Mouse (Mus musculus) kidney, postnatal 0 days (tissue): ENCODE results near the gene Creb3l1. TPM values are rescaled to one million over a fixed set of nuclear protein-coding genes. Genes with fewer than 3 reads are reported as not detected.

ENCODE experiments used
- ATAC-seq: fragments of 200-750 bp; cut with Nextera tagmentation; replicated peaks from 2 replicates; pipeline ENCODE4 v1.8.0; 2017; ENCODE audit warnings: low read depth, moderate number of reproducible peaks, moderate TSS enrichment, moderate library complexity; ENCODE audit not compliant: low FRiP score
- DNase-seq: peaks from one replicate; pipeline ENCODE4 v3.0.0-alpha.2; 2016; ENCODE audit warnings: low spot score
- H3K27ac ChIP-seq: fragments of 300-500 bp; sonication (generic); 2 replicates; pipeline ENCODE4 v1.5.1; 2014; ENCODE audit warnings: mild to moderate bottlenecking
- H3K27me3 ChIP-seq: fragments of 300-500 bp; sonication (generic); 2 replicates; pipeline ENCODE4 v1.6.1; 2014; ENCODE audit warnings: low read length, mixed read lengths; ENCODE audit not compliant: insufficient read depth
- H3K36me3 ChIP-seq: fragments of 300-500 bp; sonication (generic); 2 replicates; pipeline ENCODE4 v1.6.1; 2014; ENCODE audit warnings: low read length, mixed read lengths; ENCODE audit not compliant: insufficient read depth
- H3K4me1 ChIP-seq: fragments of 300-500 bp; sonication (generic); replicated peaks from 2 replicates; pipeline ENCODE4 v1.6.1; 2014; ENCODE audit warnings: antibody characterized with exemption, low read length, mixed read lengths; ENCODE audit not compliant: insufficient read depth
- H3K4me2 ChIP-seq: fragments of 300-500 bp; sonication (generic); 2 replicates; pipeline ENCODE4 v1.6.1; 2014; ENCODE audit warnings: mild to moderate bottlenecking, low read length, moderate library complexity, mixed read lengths
- H3K4me3 ChIP-seq: fragments of 300-500 bp; sonication (generic); replicated peaks from 2 replicates; pipeline ENCODE4 v1.5.1; 2014; ENCODE audit warnings: low read depth, low read length
- H3K9ac ChIP-seq: fragments of 300-500 bp; sonication (generic); 2 replicates; pipeline ENCODE4 v1.6.1; 2014; ENCODE audit warnings: low read depth, low read length
- H3K9me3 ChIP-seq: fragments of 300-500 bp; sonication (generic); replicated peaks from 2 replicates; pipeline ENCODE4 v1.6.1; 2016; ENCODE audit warnings: low read length, inconsistent platforms, mixed read lengths
- CTCF ChIP-seq: IDR thresholded peaks from 2 replicates; pipeline ENCODE4 v1.5.1; 2016; ENCODE audit warnings: antibody characterized with exemption, low read depth, mild to moderate bottlenecking, moderate library complexity
- WGBS: fragments of 180-500 bp; shearing (Covaris S2); extraction: QIAGEN DNeasy Blood & Tissue Kit; methylation state at CpG from one replicate; pipeline ENCODE4 v1.1.7; 2014; 5-methylcytosine and 5-hydroxymethylcytosine counted together
- polyA plus RNA-seq: library from polyadenylated mRNA; unstranded; fragments of >200 nt; fragmentation: Nextera tagmentation; extraction: Ambion mirVana; gene quantifications from 2 replicates; pipeline ENCODE4 v1.2.1, GENCODE M21; 2015

The Creb3l1 gene
- polyA plus RNA-seq, 1 experiment from 2014 or later = 9.3 TPM

DNA sequence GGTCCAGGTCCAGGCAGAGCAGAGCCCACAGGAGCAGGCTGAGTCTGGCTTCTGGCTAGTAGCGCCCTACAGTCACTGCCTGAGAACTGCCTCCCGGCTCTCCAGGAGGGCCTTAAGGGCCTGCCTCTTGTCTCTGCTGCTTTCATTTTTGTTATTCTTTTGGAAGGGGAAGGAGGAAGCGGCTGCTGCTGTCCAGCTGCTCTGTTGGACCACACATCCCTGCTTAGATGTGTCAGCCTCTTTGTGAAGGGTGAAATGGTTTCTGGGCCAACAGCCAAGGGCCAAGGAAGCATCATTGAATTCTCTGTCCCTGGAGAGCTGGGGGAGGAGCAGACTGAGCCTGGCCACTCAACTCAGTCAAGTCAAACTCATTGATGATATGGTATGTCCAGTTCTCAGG, 7.3 kb downstream of the Creb3l1 start:
- peak; percentile 92 for DNase-seq
- Histone ChIP-seq H3K9me3 (no peaks in the 10 kb centered on the region), H3K27ac (peak overlapping the region; percentile 55; the same call in 1 of the 2 replicates), H3K4me3 (no peak overlapping the region), H3K4me2 (no peak overlapping the region), H3K4me1 (peaks cover 36% of the 10 kb centered on the region), H3K9ac (no peak overlapping the region), H3K27me3 (no peaks in the 10 kb centered on the region), H3K36me3 (no peaks in the 10 kb centered on the region)
- WGBS = 22% methylated on average over 3 of the region's 3 CpGs
- no peak; the same call in 1 of the 2 replicates for ATAC-seq
- TF ChIP-seq CTCF = no peak

DNA sequence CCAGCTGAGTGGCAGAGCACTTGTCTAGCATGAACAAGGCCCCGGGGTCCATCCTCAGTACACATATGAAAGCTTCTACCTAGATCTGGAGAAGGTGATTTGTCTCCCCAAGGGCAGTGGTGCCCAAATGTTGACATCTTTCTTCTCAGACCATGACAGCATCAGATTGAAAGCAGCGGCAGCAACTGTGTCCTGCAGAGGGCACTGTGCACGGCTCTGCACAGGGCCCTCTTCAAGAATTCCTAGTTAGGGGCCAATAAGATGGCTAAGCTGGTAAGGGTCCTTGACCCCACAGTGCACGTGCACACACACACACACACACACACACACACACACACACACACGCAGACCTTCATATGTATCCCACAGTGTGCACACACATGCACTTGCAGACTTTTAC, 9.4 kb downstream of the Creb3l1 start:
- Histone ChIP-seq H3K9me3 (no peaks in the 10 kb centered on the region), H3K36me3 (no peaks in the 10 kb centered on the region), H3K4me2 (no peak overlapping the region), H3K27ac (no peak overlapping the region), H3K9ac (no peak overlapping the region), H3K27me3 (no peaks in the 10 kb centered on the region), H3K4me3 (no peak overlapping the region), H3K4me1 (peaks cover 32% of the 10 kb centered on the region)
- ATAC-seq = no peak
- WGBS = 82% methylated on average over 5 of the region's 5 CpGs
- peak; percentile 32; the same call in 1 of the 2 replicates for TF ChIP-seq CTCF
- DNase-seq = no peak

DNA sequence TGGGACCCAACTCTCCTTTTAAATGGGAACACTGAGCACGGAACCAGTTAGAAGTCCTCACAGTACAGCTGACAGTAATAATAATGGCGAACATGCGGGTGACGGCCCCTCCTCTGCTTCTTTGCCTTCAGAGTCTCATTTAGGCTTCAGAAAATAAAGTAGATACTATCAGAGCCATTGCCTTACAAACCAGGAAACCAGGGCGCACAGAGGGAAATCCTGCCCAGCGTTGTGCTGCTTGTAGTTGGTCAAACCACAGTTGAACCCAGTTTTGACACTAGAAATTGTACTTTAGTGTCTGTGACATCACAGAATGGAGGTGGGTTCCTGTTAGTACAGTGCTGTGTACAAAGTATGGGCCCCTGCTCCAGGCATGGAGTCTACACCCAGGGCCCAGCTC, 10.1 kb downstream of the Creb3l1 start:
- H3K9ac ChIP-seq = no peak overlapping the region
- no peak overlapping the region for H3K4me2 ChIP-seq
- H3K27ac ChIP-seq = no peak overlapping the region
- H3K9me3 ChIP-seq = no peaks in the 10 kb centered on the region
- H3K4me3 ChIP-seq = no peak overlapping the region
- H3K36me3 ChIP-seq = no peaks in the 10 kb centered on the region
- DNase-seq (no peak), ATAC-seq (no peak)
- H3K4me1 ChIP-seq = peaks cover 30% of the 10 kb centered on the region
- no peak for TF ChIP-seq CTCF
- WGBS = 75% methylated on average over 6 of the region's 6 CpGs
- no peaks in the 10 kb centered on the region for H3K27me3 ChIP-seq

DNA sequence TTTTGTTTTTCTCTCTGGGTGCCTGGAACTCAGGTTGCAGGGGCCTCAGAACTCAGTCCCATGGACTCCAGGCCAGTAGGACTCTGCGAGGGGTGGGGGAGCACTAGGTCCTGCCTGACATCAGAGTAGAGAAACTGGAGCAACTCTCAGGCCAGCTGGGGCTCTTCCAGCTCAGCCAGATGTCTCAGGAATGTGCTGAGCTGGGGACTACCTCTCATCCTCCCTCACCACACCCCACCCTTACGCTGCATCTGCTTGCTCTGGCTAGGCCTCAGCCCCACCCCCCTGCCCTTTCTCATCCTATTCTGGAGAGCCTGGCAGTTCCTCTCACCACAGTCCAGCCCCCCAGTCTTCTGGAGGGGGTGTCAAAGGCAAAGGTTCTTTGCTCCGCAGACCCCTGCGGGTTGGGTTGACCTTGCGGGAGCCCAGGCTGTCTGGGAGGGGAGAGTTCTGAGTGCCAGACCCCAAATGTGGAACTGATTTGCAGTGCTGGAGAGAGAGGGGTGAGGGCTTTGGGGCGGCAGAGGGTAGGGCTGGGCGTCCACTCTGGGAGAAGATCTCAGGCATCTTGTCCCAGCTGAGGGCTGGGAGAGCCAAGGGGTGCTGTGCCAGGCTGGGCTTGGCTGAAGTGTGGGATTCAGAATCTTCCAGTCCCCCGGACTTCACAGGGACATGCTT, 11.4 kb downstream of the Creb3l1 start:
- peak overlapping the region; percentile 57 for H3K27ac ChIP-seq
- DNase-seq (peak; percentile 93), ATAC-seq (peak; percentile 68)
- H3K4me2 ChIP-seq = no peak overlapping the region
- 34% methylated on average over 8 of the region's 8 CpGs for WGBS
- H3K4me3 ChIP-seq = no peak overlapping the region
- H3K27me3 ChIP-seq = no peaks in the 10 kb centered on the region
- no peak for TF ChIP-seq CTCF
- peaks cover 29% of the 10 kb centered on the region for H3K4me1 ChIP-seq
- H3K36me3 ChIP-seq = no peaks in the 10 kb centered on the region
- H3K9me3 ChIP-seq = no peaks in the 10 kb centered on the region
- H3K9ac ChIP-seq = no peak overlapping the region

DNA sequence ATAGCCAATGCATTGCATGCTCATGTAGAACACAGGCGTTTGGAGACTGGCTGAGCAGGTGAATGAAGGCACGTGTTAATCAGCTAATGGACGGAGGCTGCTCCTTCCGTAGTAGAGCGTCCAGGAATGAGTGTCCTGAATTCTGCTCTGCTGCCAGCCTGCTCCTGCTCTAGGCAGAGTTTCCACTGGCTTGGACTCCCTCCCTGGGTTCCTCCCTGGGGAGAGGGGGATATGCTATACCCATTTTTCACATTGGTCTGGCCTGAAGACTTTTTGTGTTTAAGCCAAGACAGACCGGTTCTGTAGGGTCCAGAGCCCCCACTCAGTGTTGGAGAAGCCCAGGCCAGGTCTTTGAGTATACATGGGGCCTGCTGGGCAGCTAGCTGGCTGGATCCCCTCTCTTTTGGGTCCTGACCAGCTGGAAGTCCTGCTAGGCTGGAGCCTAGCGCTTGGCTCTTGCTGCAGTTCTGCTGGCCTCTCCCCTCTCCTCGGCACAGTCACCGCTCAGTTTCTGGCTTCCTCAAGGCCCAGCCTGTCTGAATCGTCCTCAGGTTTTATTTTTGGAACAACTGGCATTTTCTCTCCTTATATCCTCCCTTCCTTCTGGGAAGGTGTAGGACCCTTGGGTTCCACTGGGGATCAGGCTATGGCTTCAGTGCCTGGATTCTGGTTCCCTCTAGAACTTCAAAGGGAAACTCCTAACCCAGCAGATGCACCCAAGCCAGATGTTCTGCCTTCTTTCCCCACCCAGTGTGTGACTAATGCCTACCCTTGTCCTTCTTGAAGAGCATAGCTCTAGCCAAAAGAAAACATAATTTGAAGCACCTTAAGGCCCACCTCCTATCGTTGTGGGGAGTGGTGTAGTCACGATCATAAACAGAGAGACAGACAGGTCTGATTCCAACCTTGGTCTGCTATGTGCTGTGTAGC, 12.6 kb downstream of the Creb3l1 start:
- H3K27ac ChIP-seq = no peak overlapping the region
- DNase-seq (no peak), ATAC-seq (no peak)
- 77% methylated on average over 12 of the region's 12 CpGs for WGBS
- H3K36me3 ChIP-seq = no peaks in the 10 kb centered on the region
- H3K4me3 ChIP-seq = no peak overlapping the region
- no peaks in the 10 kb centered on the region for H3K9me3 ChIP-seq
- TF ChIP-seq CTCF = no peak
- peaks cover 31% of the 10 kb centered on the region for H3K4me1 ChIP-seq
- no peak overlapping the region for H3K9ac ChIP-seq
- no peak overlapping the region for H3K4me2 ChIP-seq
- no peaks in the 10 kb centered on the region for H3K27me3 ChIP-seq

DNA sequence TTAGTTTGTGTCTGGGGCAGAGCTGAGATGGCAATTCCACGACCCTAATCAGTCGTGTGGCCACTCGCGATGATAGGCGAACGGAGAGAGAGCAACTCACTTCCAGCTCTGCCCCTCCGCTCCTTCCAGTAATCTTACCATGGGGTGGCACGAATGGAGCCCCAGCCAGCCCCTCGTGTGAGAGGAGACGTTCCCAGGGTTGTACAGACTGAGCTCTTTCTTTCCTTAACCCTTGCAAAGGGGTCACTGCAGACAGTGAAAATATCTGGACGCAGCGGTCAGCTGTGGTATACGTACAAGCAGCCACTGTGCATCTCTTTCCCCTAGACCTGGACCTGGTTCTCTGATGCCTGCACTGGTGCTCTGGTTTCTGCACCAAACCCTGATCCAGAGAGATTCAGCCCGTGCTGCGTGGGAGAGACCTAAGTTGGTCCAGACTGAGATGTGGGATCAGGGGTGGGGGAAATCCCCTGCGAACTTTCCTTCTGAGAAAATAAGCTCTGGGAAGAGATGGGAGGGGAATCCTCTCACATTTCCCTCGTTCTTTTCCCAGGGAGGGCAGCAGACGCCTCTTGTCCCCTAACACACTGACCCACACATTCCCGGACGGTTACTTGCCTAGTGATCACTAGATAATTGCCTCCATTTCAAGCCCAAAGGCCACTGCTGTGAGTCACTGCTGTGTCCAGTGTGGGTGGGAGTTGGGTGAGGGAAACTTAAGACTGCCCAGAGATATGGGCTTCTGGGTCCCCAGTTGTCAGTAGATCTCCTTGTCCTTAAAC, 15.5 kb downstream of the Creb3l1 start:
- Histone ChIP-seq H3K4me1 (peaks cover 31% of the 10 kb centered on the region), H3K27me3 (no peaks in the 10 kb centered on the region), H3K27ac (peak overlapping the region; percentile 87), H3K9me3 (no peaks in the 10 kb centered on the region), H3K36me3 (no peaks in the 10 kb centered on the region), H3K4me2 (peak overlapping the region; percentile 92), H3K9ac (peak overlapping the region; percentile 66), H3K4me3 (peak overlapping the region; percentile 50)
- DNase-seq = peak; percentile 34
- ATAC-seq = peak; percentile 2
- WGBS = under 1% methylated on average over 20 of the region's 20 CpGs
- TF ChIP-seq CTCF = no peak
